ENCODE assay signal across 9 mouse cellular contexts in genomic region chr7:78568411-78569254, GRCm38 (mm10).
DNase-seq lines count a peak whose midpoint lies in the region; ATAC-seq and TF ChIP-seq lines count a peak whose summit lies in the region.
"Had no signal": no experiment of that assay in that cellular context is flagged by ENCODE, and none has a peak within 500 bp of the region (broad histone marks: within the 10 kb centered on the region; RNA-seq: fewer than 3 reads in every experiment).

No protein-coding gene starts in this region.

- no peak overlapping the region for H3K27ac ChIP-seq in embryonic facial prominence, embryonic 11.5 days (replicated peaks; ENCODE audit: low read depth, low read length)
- H3K27ac ChIP-seq in heart, embryonic 13.5 days (replicated peaks), result no peak overlapping the region
- no peak overlapping the region for H3K27ac ChIP-seq in kidney, embryonic 15.5 days
- no peak overlapping the region for H3K27ac ChIP-seq in lung, embryonic 15.5 days
- H3K27ac ChIP-seq: liver, embryonic 13.5 days had no signal

- no peak overlapping the region for H3K4me3 ChIP-seq in E14TG2a.4 (replicated peaks; ENCODE audit: low read length)
- H3K4me3 ChIP-seq in embryonic facial prominence, embryonic 11.5 days (ENCODE audit: low read depth, low read length), result no peak overlapping the region
- peak overlapping the region; percentile 15 for H3K4me3 ChIP-seq in heart, embryonic 13.5 days
- H3K4me3 ChIP-seq in kidney, embryonic 15.5 days (replicated peaks), result 0 out of 2 replicates have a peak overlapping the region, but pooled peaks have one; percentile 8
- no peak overlapping the region for H3K4me3 ChIP-seq in lung, embryonic 15.5 days
- H3K4me3 ChIP-seq: liver, embryonic 13.5 days had no signal

- H3K27me3 ChIP-seq in E14TG2a.4 (ENCODE audit: insufficient read depth, low read length), result peaks cover 54% of the 10 kb centered on the region
- peaks cover 6% of the 10 kb centered on the region; the same call in 1 of the 2 replicates for H3K27me3 ChIP-seq in embryonic facial prominence, embryonic 11.5 days (ENCODE audit: control insufficient read depth, insufficient read depth, low read length)
- peaks cover 33% of the 10 kb centered on the region for H3K27me3 ChIP-seq in heart, embryonic 13.5 days (replicated peaks)
- H3K27me3 ChIP-seq in kidney, embryonic 15.5 days, result peaks cover 12% of the 10 kb centered on the region; the same call in 1 of the 2 replicates
- peaks cover 23% of the 10 kb centered on the region; the same call in 1 of the 2 replicates for H3K27me3 ChIP-seq in lung, embryonic 15.5 days

- peak; percentile 69 for DNase-seq in adrenal gland, postnatal 25 days
- DNase-seq in embryonic facial prominence, embryonic 11.5 days (ENCODE audit: low spot score), result peak; percentile 82
- peak; percentile 52 for DNase-seq in ovary, postnatal 14 days (ENCODE audit: low spot score)
- DNase-seq in urinary bladder, adult 2 months (ENCODE audit: low spot score), result peak; percentile 43
- DNase-seq: liver, embryonic 13.5 days had no signal

- H3K9ac ChIP-seq in embryonic facial prominence, embryonic 11.5 days (replicated peaks; ENCODE audit: low read length), result 0 out of 2 replicates have a peak overlapping the region, but pooled peaks have one; percentile 14
- no peak overlapping the region for H3K9ac ChIP-seq in heart, embryonic 13.5 days
- H3K9ac ChIP-seq in kidney, embryonic 15.5 days, result no peak overlapping the region
- H3K9ac ChIP-seq in lung, embryonic 15.5 days, result no peak overlapping the region
- H3K9ac ChIP-seq: liver, embryonic 13.5 days had no signal

- WGBS in embryonic facial prominence, embryonic 11.5 days, result 16% methylated on average over 16 of the region's 16 CpGs
- WGBS in heart, embryonic 13.5 days, result 12% methylated on average over 16 of the region's 16 CpGs
- WGBS in kidney, embryonic 15.5 days, result 18% methylated on average over 16 of the region's 16 CpGs
- 15% methylated on average over 16 of the region's 16 CpGs for WGBS in lung, embryonic 15.5 days

- H3K36me3 ChIP-seq in E14TG2a.4 (ENCODE audit: insufficient read depth, low read length), result no peaks in the 10 kb centered on the region
- no peaks in the 10 kb centered on the region for H3K36me3 ChIP-seq in embryonic facial prominence, embryonic 11.5 days (replicated peaks; ENCODE audit: control insufficient read depth, insufficient read depth, low read depth, low read length)
- H3K36me3 ChIP-seq in heart, embryonic 13.5 days, result no peaks in the 10 kb centered on the region
- no peaks in the 10 kb centered on the region for H3K36me3 ChIP-seq in kidney, embryonic 15.5 days
- no peaks in the 10 kb centered on the region for H3K36me3 ChIP-seq in lung, embryonic 15.5 days
- H3K36me3 ChIP-seq: liver, embryonic 13.5 days had no signal

- 0 out of 2 replicates have a peak, but pooled peaks cover 5% of the 10 kb centered on the region for H3K4me1 ChIP-seq in E14TG2a.4 (replicated peaks; ENCODE audit: low read depth, low read length)
- H3K4me1 ChIP-seq in embryonic facial prominence, embryonic 11.5 days (ENCODE audit: control insufficient read depth, insufficient read depth, low read length), result no peaks in the 10 kb centered on the region
- H3K4me1 ChIP-seq in heart, embryonic 13.5 days, result peaks cover 3% of the 10 kb centered on the region; the same call in 1 of the 2 replicates
- H3K4me1 ChIP-seq in kidney, embryonic 15.5 days, result peaks cover 12% of the 10 kb centered on the region
- peaks cover 7% of the 10 kb centered on the region; the same call in 1 of the 2 replicates for H3K4me1 ChIP-seq in lung, embryonic 15.5 days
- H3K4me1 ChIP-seq: liver, embryonic 13.5 days had no signal

- no peaks in the 10 kb centered on the region for H3K9me3 ChIP-seq in E14TG2a.4 (ENCODE audit: low read length)
- H3K9me3 ChIP-seq in embryonic facial prominence, embryonic 11.5 days (replicated peaks; ENCODE audit: control insufficient read depth, low read length), result no peaks in the 10 kb centered on the region
- no peaks in the 10 kb centered on the region for H3K9me3 ChIP-seq in heart, embryonic 13.5 days
- no peaks in the 10 kb centered on the region for H3K9me3 ChIP-seq in kidney, embryonic 15.5 days (replicated peaks)
- H3K9me3 ChIP-seq in lung, embryonic 15.5 days, result no peaks in the 10 kb centered on the region
- H3K9me3 ChIP-seq: liver, embryonic 13.5 days had no signal

- no peak for ATAC-seq in embryonic facial prominence, embryonic 11.5 days (replicated peaks; ENCODE audit: insufficient number of reproducible peaks, low FRiP score, low TSS enrichment, low read depth)
- no peak for ATAC-seq in heart, embryonic 13.5 days (ENCODE audit: extremely low read depth, insufficient number of reproducible peaks, low FRiP score, low TSS enrichment)
- peak; percentile 41 for ATAC-seq in kidney, embryonic 15.5 days (replicated peaks; ENCODE audit: low FRiP score)
- 0 out of 2 replicates have a peak, but pooled peaks have one; percentile 28 for ATAC-seq in lung, embryonic 15.5 days (ENCODE audit: borderline replicate concordance, extremely low read depth, low FRiP score, low TSS enrichment)

- H3K4me2 ChIP-seq in embryonic facial prominence, embryonic 11.5 days (ENCODE audit: low read depth, low read length), result peak overlapping the region; percentile 26; the same call in 1 of the 2 replicates
- peak overlapping the region; percentile 55 for H3K4me2 ChIP-seq in heart, embryonic 13.5 days
- H3K4me2 ChIP-seq in kidney, embryonic 15.5 days, result peak overlapping the region; percentile 48
- peak overlapping the region; percentile 47 for H3K4me2 ChIP-seq in lung, embryonic 15.5 days
- H3K4me2 ChIP-seq: liver, embryonic 13.5 days had no signal

- peak; percentile 76 for TF ChIP-seq CTCF in E14TG2a.4 (conservative IDR thresholded peaks at IDR 0.05; ENCODE audit: low read length)

Comparison
In these comparisons a context has a peak if more than half of its experiments do, and no peak if none do; other contexts are left out.
1. H3K4me3 ChIP-seq: peak in heart, embryonic 13.5 days (single experiment) and kidney, embryonic 15.5 days (single experiment); none in E14TG2a.4 (single experiment), embryonic facial prominence, embryonic 11.5 days (single experiment) and lung, embryonic 15.5 days (single experiment).
2. ATAC-seq: peak in kidney, embryonic 15.5 days (single experiment) and lung, embryonic 15.5 days (single experiment); none in embryonic facial prominence, embryonic 11.5 days (single experiment) and heart, embryonic 13.5 days (single experiment).
3. Peak in every context shown above with its lines, with median percentiles within 50 percentile points of each other: DNase-seq and H3K4me2 ChIP-seq.